Mouse (Mus musculus) 416B (cell line): ENCODE data around the gene Gpr171.
"Not testable (repeated sequence)": the region's sequence is repeated elsewhere in the genome, so short reads cannot be mapped to it uniquely, and the experiment has no call there.

Source experiments
- DNase-seq: peaks from one replicate; pipeline ENCODE4 v3.0.0; 2011; ENCODE audit warnings: low read depth

Gene Gpr171

GRCm38 (mm10) chr3:59101218-59101986, at the start of gene Gpr171:
Gpr171 (minus strand) TSS chr3:59101821.
- peak; percentile 85 for DNase-seq

GRCm38 (mm10) chr3:59150624-59151023, 49.0 kb upstream of the Gpr171 start:
- no peak for DNase-seq

- no peak for DNase-seq
Measured at GRCm38 (mm10) chr3:59149646-59150045, 48.0 kb upstream of the Gpr171 start.

GRCm38 (mm10) chr3:59145194-59145593, 43.6 kb upstream of the Gpr171 start:
- DNase-seq: no peak

GRCm38 (mm10) chr3:59141507-59142305, 40.1 kb upstream of the Gpr171 start:
- DNase-seq: no peak

GRCm38 (mm10) chr3:59140941-59141340, 39.3 kb upstream of the Gpr171 start:
- not testable (repeated sequence) for DNase-seq

- DNase-seq: no peak
Measured at GRCm38 (mm10) chr3:59140115-59140514, 38.5 kb upstream of the Gpr171 start.

- DNase-seq: no peak
Measured at GRCm38 (mm10) chr3:59139651-59140051, 38.0 kb upstream of the Gpr171 start.

- no peak for DNase-seq
Measured at GRCm38 (mm10) chr3:59138946-59139468, 37.4 kb upstream of the Gpr171 start.

- no peak for DNase-seq
Measured at GRCm38 (mm10) chr3:59135911-59136653, 34.5 kb upstream of the Gpr171 start.

GRCm38 (mm10) chr3:59133189-59133588, 31.6 kb upstream of the Gpr171 start:
- DNase-seq: peak; percentile 92

GRCm38 (mm10) chr3:59131966-59132365, 30.3 kb upstream of the Gpr171 start:
- DNase-seq: peak; percentile 56

- DNase-seq: no peak
Measured at GRCm38 (mm10) chr3:59131081-59131480, 29.5 kb upstream of the Gpr171 start.

GRCm38 (mm10) chr3:59130431-59130830, 28.8 kb upstream of the Gpr171 start:
- peak; percentile 92 for DNase-seq

GRCm38 (mm10) chr3:59129547-59129946, 27.9 kb upstream of the Gpr171 start:
- peak; percentile 63 for DNase-seq

- peak; percentile 67 for DNase-seq
Measured at GRCm38 (mm10) chr3:59128681-59129080, 27.1 kb upstream of the Gpr171 start.

- no peak for DNase-seq
Measured at GRCm38 (mm10) chr3:59125783-59126555, 24.3 kb upstream of the Gpr171 start.

- peak; percentile 65 for DNase-seq
Measured at GRCm38 (mm10) chr3:59125022-59125421, 23.4 kb upstream of the Gpr171 start.

- no peak for DNase-seq
Measured at GRCm38 (mm10) chr3:59121780-59122449, 20.3 kb upstream of the Gpr171 start.

- DNase-seq: no peak
Measured at GRCm38 (mm10) chr3:59121067-59121730, 19.6 kb upstream of the Gpr171 start.
